Mouse (Mus musculus): ENCODE data around the gene Ascl3.

The Ascl3 gene

GRCm38 (mm10) chr7:109710069-109710468 is 21.5 kb downstream of the Ascl3 start:
- no peak for DNase-seq (ENCODE audit: low read depth)

- DNase-seq (ENCODE audit: low read depth): no peak
Observed at GRCm38 (mm10) chr7:109708961-109709382, 22.6 kb downstream of the Ascl3 start.

- peak; percentile 38 for DNase-seq (ENCODE audit: low read depth)
Observed at GRCm38 (mm10) chr7:109707023-109707785, 24.3 kb downstream of the Ascl3 start.

- DNase-seq (ENCODE audit: low read depth): no peak
Observed at GRCm38 (mm10) chr7:109704461-109704860, 27.1 kb downstream of the Ascl3 start.

- no peak for DNase-seq (ENCODE audit: low read depth)
Observed at GRCm38 (mm10) chr7:109704016-109704377, 27.5 kb downstream of the Ascl3 start.

- DNase-seq (ENCODE audit: low read depth): peak; percentile 87
Observed at GRCm38 (mm10) chr7:109703190-109704015, 28.1 kb downstream of the Ascl3 start, which contains the start of the genes St5 and Akip1. St5 (minus strand) TSS chr7:109703605. Akip1 (plus strand) TSS chr7:109703690.

- DNase-seq (ENCODE audit: low read depth): no peak
Observed at GRCm38 (mm10) chr7:109702721-109703120, 28.8 kb downstream of the Ascl3 start.

GRCm38 (mm10) chr7:109700213-109700612 is 31.3 kb downstream of the Ascl3 start:
- no peak for DNase-seq (ENCODE audit: low read depth)

GRCm38 (mm10) chr7:109695339-109695726 is 36.2 kb downstream of the Ascl3 start:
- no peak for DNase-seq (ENCODE audit: low read depth)

GRCm38 (mm10) chr7:109694576-109695338 is 36.8 kb downstream of the Ascl3 start:
- no peak for DNase-seq (ENCODE audit: low read depth)

- DNase-seq (ENCODE audit: low read depth): no peak
Observed at GRCm38 (mm10) chr7:109690961-109691360, 40.6 kb downstream of the Ascl3 start.

GRCm38 (mm10) chr7:109690101-109690500 is 41.4 kb downstream of the Ascl3 start:
- no peak for DNase-seq (ENCODE audit: low read depth)

GRCm38 (mm10) chr7:109686585-109687128 is 44.9 kb downstream of the Ascl3 start:
- no peak for DNase-seq (ENCODE audit: low read depth)

- DNase-seq (ENCODE audit: low read depth): no peak
Observed at GRCm38 (mm10) chr7:109680879-109681278, 50.6 kb downstream of the Ascl3 start.

GRCm38 (mm10) chr7:109680284-109680683 is 51.2 kb downstream of the Ascl3 start:
- DNase-seq (ENCODE audit: low read depth): no peak

All from c-Kit-positive CD71-negative TER-119-negative erythroid progenitor cells, embryonic 14.5 days (primary cell).